Comparison of ENCODE assay signal across 15 mouse cellular contexts in the genomic region with DNA sequence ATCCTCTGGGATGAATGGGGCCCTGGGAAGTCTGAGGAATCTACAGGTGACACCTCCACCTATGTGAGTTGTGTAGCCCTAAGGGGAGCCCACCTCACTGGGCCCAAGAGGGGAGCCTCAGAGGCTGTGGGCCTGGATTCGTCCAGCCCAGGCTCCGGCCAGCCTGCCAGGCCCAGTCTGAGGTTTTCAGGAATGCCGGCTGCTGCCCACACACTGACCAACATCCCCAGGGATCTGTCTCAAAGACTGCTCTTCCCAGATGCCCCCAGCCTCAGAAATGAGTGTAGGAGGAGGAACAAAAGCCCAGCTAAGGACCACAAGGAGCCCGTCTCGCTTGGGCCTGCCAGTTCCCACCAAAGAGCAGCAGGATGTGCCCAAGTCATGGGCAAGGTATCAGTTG. TPM values are rescaled to one million over a fixed set of nuclear protein-coding genes. Genes with fewer than 3 reads are reported as not detected.
DNase-seq lines count a peak whose midpoint lies in the region; ATAC-seq and TF ChIP-seq lines count a peak whose summit lies in the region.
"Had no signal": no experiment of that assay in that cellular context is flagged by ENCODE, and none has a peak within 500 bp of the region (broad histone marks: within the 10 kb centered on the region; RNA-seq: fewer than 3 reads in every experiment).

No protein-coding gene starts in this region.

- H3K36me3 ChIP-seq in hindbrain, postnatal 0 days (ENCODE audit: insufficient read depth, low read length) = no peaks in the 10 kb centered on the region
- no peaks in the 10 kb centered on the region for H3K36me3 ChIP-seq in hindbrain, embryonic 12.5 days
- H3K36me3 ChIP-seq in limb, embryonic 12.5 days = no peaks in the 10 kb centered on the region
- H3K36me3 ChIP-seq: embryonic facial prominence, embryonic 12.5 days had no signal

- no peaks in the 10 kb centered on the region for H3K9me3 ChIP-seq in hindbrain, postnatal 0 days (ENCODE audit: low read length)
- no peaks in the 10 kb centered on the region for H3K9me3 ChIP-seq in hindbrain, embryonic 12.5 days (replicated peaks)
- H3K9me3 ChIP-seq in limb, embryonic 12.5 days = no peaks in the 10 kb centered on the region
- H3K9me3 ChIP-seq: embryonic facial prominence, embryonic 12.5 days; forebrain, embryonic 13.5 days had no signal

- WGBS in hindbrain, postnatal 0 days = 81% methylated on average over 5 of the region's 5 CpGs
- 79% methylated on average over 5 of the region's 5 CpGs for WGBS in hindbrain, embryonic 12.5 days
- WGBS in limb, embryonic 12.5 days = 85% methylated on average over 5 of the region's 5 CpGs

- H3K27me3 ChIP-seq in hindbrain, postnatal 0 days (ENCODE audit: insufficient read depth, low read length) = no peaks in the 10 kb centered on the region
- 0 out of 2 replicates have a peak, but pooled peaks cover 2% of the 10 kb centered on the region for H3K27me3 ChIP-seq in hindbrain, embryonic 12.5 days
- no peaks in the 10 kb centered on the region for H3K27me3 ChIP-seq in limb, embryonic 12.5 days
- H3K27me3 ChIP-seq: embryonic facial prominence, embryonic 12.5 days; forebrain, embryonic 13.5 days had no signal

- no peak for ATAC-seq in hindbrain, postnatal 0 days
- ATAC-seq in hindbrain, embryonic 12.5 days (ENCODE audit: low FRiP score) = no peak
- no peak for ATAC-seq in limb, embryonic 12.5 days (ENCODE audit: insufficient number of reproducible peaks, insufficient read depth, low FRiP score, low TSS enrichment, low read depth)
- ATAC-seq: activated CD4-positive, CD25-positive, alpha-beta regulatory T cell, adult 4 months; forebrain, embryonic 13.5 days had no signal

- H3K27ac ChIP-seq in hindbrain, postnatal 0 days = peak overlapping the region; percentile 60; the same call in 1 of the 2 replicates
- H3K27ac ChIP-seq in hindbrain, embryonic 12.5 days = no peak overlapping the region
- peak overlapping the region; percentile 20; the same call in 1 of the 2 replicates for H3K27ac ChIP-seq in limb, embryonic 12.5 days
- H3K27ac ChIP-seq: forebrain, embryonic 13.5 days had no signal

- no peak for TF ChIP-seq CTCF in hindbrain, postnatal 0 days (IDR thresholded peaks at IDR 0.05; ENCODE audit: low read depth)

- H3K9ac ChIP-seq in hindbrain, postnatal 0 days (replicated peaks; ENCODE audit: low read length) = no peak overlapping the region
- H3K9ac ChIP-seq in hindbrain, embryonic 12.5 days = no peak overlapping the region
- no peak overlapping the region for H3K9ac ChIP-seq in limb, embryonic 12.5 days (replicated peaks)
- H3K9ac ChIP-seq: embryonic facial prominence, embryonic 12.5 days; forebrain, embryonic 13.5 days had no signal

- no peak for DNase-seq in hindbrain, postnatal 0 days (ENCODE audit: low spot score)
- peak; percentile 73 for DNase-seq in 3134 (ENCODE audit: extremely low read depth, insufficient read length, low spot score)
- peak; percentile 92 for DNase-seq in 3T3-L1 (ENCODE audit: low read depth, low spot score)
- no peak for DNase-seq in left cerebral cortex, postnatal 4 days
- DNase-seq in urinary bladder, postnatal 36 days (ENCODE audit: low spot score in 2 of 2) = no peak
- DNase-seq: cerebellum, postnatal 14 days; gastrocnemius, postnatal 14 days; spleen, adult 18-20 months had no signal

- H3K4me1 ChIP-seq in hindbrain, postnatal 0 days (ENCODE audit: insufficient read depth, low read length) = peaks cover 5% of the 10 kb centered on the region; the same call in 1 of the 2 replicates
- H3K4me1 ChIP-seq in hindbrain, embryonic 12.5 days = peaks cover 15% of the 10 kb centered on the region
- peaks cover 20% of the 10 kb centered on the region for H3K4me1 ChIP-seq in limb, embryonic 12.5 days (replicated peaks)

- no peak overlapping the region for H3K4me3 ChIP-seq in hindbrain, postnatal 0 days (ENCODE audit: low read length)
- H3K4me3 ChIP-seq in hindbrain, embryonic 12.5 days = no peak overlapping the region
- no peak overlapping the region for H3K4me3 ChIP-seq in limb, embryonic 12.5 days (replicated peaks)
- H3K4me3 ChIP-seq: embryonic facial prominence, embryonic 12.5 days; forebrain, embryonic 13.5 days had no signal

- intact Hi-C loops in left cerebral cortex, postnatal 4 days (cut with DNase I) = no loop called here

- no peak overlapping the region for H3K4me2 ChIP-seq in hindbrain, postnatal 0 days (ENCODE audit: low read depth, low read length)
- H3K4me2 ChIP-seq in hindbrain, embryonic 12.5 days (replicated peaks) = no peak overlapping the region
- no peak overlapping the region for H3K4me2 ChIP-seq in limb, embryonic 12.5 days
- H3K4me2 ChIP-seq: forebrain, embryonic 13.5 days had no signal

RNA-seq across cellular contexts. Expression of gene Smad6, which starts 45.9 kb away (rescaled TPM):
- total RNA-seq in hindbrain, postnatal 0 days (2014; rRNA removed) = 11.9 and 13.2 TPM in 2 replicates
- 1.3 and 1.7 TPM in 2 replicates for polyA plus RNA-seq in hindbrain, postnatal 0 days (2015; fragmentation: Nextera tagmentation; extraction: Ambion mirVana)
- polyA plus RNA-seq in hindbrain, embryonic 12.5 days (2016; fragmentation: Nextera tagmentation; extraction: Ambion mirVana) = 12.4 and 13.0 TPM in 2 replicates
- polyA plus RNA-seq in limb, embryonic 12.5 days (2016; fragmentation: Nextera tagmentation; extraction: Ambion mirVana) = 23.5 and 23.9 TPM in 2 replicates
- total RNA-seq in left cerebral cortex, postnatal 4 days (2021) = 1 to 10 TPM; 2.0 to 2.3 TPM
- polyA plus RNA-seq: activated CD4-positive, CD25-positive, alpha-beta regulatory T cell, adult 4 months had no signal

RNA-seq across cellular contexts. Expression of gene Lctl, which starts 49.2 kb away (rescaled TPM):
- total RNA-seq in hindbrain, postnatal 0 days (2014; rRNA removed) = not detected in 2 replicates
- 0.10 TPM in 1 of 2 replicates, not detected in the other for polyA plus RNA-seq in hindbrain, postnatal 0 days (2015; fragmentation: Nextera tagmentation; extraction: Ambion mirVana)
- polyA plus RNA-seq in hindbrain, embryonic 12.5 days (2016; fragmentation: Nextera tagmentation; extraction: Ambion mirVana) = not detected in 2 replicates
- not detected in 2 replicates for polyA plus RNA-seq in limb, embryonic 12.5 days (2016; fragmentation: Nextera tagmentation; extraction: Ambion mirVana)
- not detected for total RNA-seq in left cerebral cortex, postnatal 4 days (2021)
- total RNA-seq: left cerebral cortex, postnatal 36 days; megakaryocyte progenitor cell, adult 5-6 weeks had no signal
- polyA plus RNA-seq: activated CD4-positive, CD25-positive, alpha-beta regulatory T cell, adult 4 months; embryonic facial prominence, embryonic 12.5 days; forebrain, embryonic 13.5 days had no signal

Comparison
In these comparisons a context has a peak if more than half of its experiments do, and no peak if none do; other contexts are left out.
1. DNase-seq: peak in 3134 (single experiment) and 3T3-L1 (single experiment); none in hindbrain, postnatal 0 days (single experiment), left cerebral cortex, postnatal 4 days (single experiment) and urinary bladder, postnatal 36 days (0 of 2).